Mouse (Mus musculus): Measurements from ENCODE around the gene Luzp1.

- TF ChIP-seq CTCF (IDR thresholded peaks at IDR 0.05; ENCODE audit: low read depth), result no peak
- TF ChIP-seq EP300 (optimal IDR thresholded peaks at IDR 0.05), result no peak
Measured at GRCm38 (mm10) chr4:136602018-136602554, 132.5 kb downstream of the Luzp1 start.

Measured in stomach, postnatal 0 days (tissue).